Mouse (Mus musculus): ENCODE results near the gene Zfp410. TPM values are rescaled to one million over a fixed set of nuclear protein-coding genes. Genes with fewer than 3 reads are reported as not detected.

Zfp410 gene
- polyA plus RNA-seq, 1 experiment, result 15.6 TPM

DNA sequence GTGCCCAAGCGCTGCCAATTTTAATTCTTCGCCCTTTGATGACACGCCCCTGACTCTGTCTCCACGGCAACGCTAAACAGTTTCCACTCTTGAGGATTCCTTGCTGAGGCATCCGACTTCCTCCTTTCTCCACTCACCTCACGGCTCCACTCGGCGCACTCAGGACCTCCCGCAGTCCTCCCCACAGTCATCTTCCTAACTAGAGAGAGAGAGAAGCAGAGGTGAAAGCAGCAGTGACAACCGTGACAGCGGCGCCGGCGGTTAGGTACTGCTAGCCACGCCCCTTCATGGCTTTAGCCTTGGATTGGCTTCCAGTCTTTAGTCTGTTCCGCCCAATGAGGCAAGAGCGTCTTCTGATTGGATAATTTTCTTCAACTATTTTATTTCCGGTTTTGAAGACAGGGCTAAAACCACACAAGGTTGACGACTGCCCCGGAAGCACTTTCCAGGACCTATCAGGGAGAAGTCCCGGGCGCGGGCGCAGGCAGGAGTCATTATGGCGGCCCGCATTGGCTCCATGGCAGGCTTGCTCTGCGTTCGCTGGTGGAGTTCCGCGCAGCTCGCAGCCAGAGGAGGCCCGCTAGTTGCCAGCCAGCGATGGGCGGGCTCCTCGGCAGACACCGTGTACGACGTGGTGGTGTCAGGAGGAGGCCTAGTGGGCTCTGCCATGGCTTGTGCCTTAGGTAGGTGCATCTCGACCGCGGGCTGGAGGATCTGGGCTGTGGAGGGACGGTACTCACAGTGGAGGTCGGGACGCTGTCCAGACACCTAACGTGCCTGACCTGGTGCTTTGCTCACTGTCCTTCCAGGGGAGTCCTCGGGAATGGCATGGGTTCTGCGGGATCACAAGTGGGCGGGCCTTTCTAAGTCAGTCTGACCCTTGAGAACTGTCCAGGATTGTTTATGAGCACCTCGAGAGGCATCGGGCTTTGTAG lies 45.2 kb downstream of the Zfp410 start, which contains the start of the genes Coq6 and Fam161b:
Coq6 (plus strand) TSS at position 103 of the 935 bp plus-strand sequence.
Fam161b (minus strand) TSS at position 279 of the 935 bp plus-strand sequence.
- Histone ChIP-seq H3K36me3 (ENCODE audit: control insufficient read depth, insufficient read depth, low read length) (no peaks in the 10 kb centered on the region; the same call in 1 of the 2 replicates), H3K4me1 (ENCODE audit: control insufficient read depth, insufficient read depth, low read length) (no peaks in the 10 kb centered on the region), H3K4me3 (ENCODE audit: control insufficient read depth, low read depth, low read length) (peak within 1 kb of the TSS; percentile 100), H3K27ac (ENCODE audit: control insufficient read depth, insufficient read depth, low read depth, low read length) (peak within 1 kb of the TSS; percentile 100), H3K27me3 (ENCODE audit: control insufficient read depth, insufficient read depth, low read length) (no peaks in the 10 kb centered on the region)
- peak; percentile 92 for TF ChIP-seq POLR2A (IDR thresholded peaks at IDR 0.05; ENCODE audit: control insufficient read depth, low read depth, low read length)
- TF ChIP-seq CTCF (IDR thresholded peaks at IDR 0.05; ENCODE audit: control insufficient read depth, insufficient read depth, insufficient replicate concordance, low read depth, low read length), result no peak

DNA sequence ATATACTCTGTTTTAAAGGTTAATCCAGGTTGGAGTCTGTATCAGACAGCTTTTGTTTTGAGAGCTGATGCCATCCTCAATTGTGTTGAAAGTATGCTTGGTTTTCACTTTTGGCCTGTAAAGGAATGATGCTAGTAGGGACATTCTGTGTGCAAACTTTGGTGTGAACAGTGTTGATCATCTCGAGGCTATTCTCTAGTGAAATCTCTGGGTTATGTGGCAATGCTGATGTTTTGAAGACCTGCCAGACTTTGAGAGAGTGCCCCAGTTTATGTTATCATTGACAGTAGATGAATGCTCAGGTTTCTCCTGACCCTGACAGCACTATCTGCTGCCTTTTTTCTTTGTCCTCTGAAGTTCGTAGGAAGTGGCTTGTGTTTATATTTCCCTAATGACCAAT lies 46.2 kb downstream of the Zfp410 start:
- H3K36me3 ChIP-seq (ENCODE audit: control insufficient read depth, insufficient read depth, low read length), result no peaks in the 10 kb centered on the region; the same call in none of the 2 replicates
- no peaks in the 10 kb centered on the region for H3K27me3 ChIP-seq (ENCODE audit: control insufficient read depth, insufficient read depth, low read length)
- TF ChIP-seq POLR2A (IDR thresholded peaks at IDR 0.05; ENCODE audit: control insufficient read depth, low read depth, low read length) (no peak), CTCF (IDR thresholded peaks at IDR 0.05; ENCODE audit: control insufficient read depth, insufficient read depth, insufficient replicate concordance, low read depth, low read length) (no peak)
- H3K4me1 ChIP-seq (ENCODE audit: control insufficient read depth, insufficient read depth, low read length), result no peaks in the 10 kb centered on the region
- H3K27ac ChIP-seq (ENCODE audit: control insufficient read depth, insufficient read depth, low read depth, low read length), result no peak overlapping the region
- H3K4me3 ChIP-seq (ENCODE audit: control insufficient read depth, low read depth, low read length), result peak overlapping the region; percentile 64

DNA sequence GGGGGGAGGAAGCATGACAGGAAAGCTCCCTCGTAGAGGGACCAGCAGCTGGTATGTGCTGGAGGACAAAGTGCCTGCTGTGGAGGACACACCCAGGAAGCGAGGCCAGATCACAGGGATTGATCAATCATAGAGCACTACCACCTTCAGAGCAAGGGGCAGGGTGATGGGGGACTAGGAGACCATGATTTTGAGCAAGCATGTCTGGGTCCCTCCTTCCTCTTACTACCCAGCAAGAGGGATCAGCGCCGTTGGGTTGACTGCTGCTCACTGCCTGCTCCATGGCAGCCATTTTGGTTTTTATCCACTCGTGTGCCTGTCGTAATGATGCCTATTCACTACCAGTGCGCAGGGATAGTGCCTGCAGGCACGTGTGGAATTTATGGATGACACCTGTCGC lies 47.6 kb downstream of the Zfp410 start:
- H3K36me3 ChIP-seq (ENCODE audit: control insufficient read depth, insufficient read depth, low read length), result no peaks in the 10 kb centered on the region; the same call in none of the 2 replicates
- H3K27me3 ChIP-seq (ENCODE audit: control insufficient read depth, insufficient read depth, low read length), result no peaks in the 10 kb centered on the region
- no peaks in the 10 kb centered on the region for H3K4me1 ChIP-seq (ENCODE audit: control insufficient read depth, insufficient read depth, low read length)
- H3K27ac ChIP-seq (ENCODE audit: control insufficient read depth, insufficient read depth, low read depth, low read length), result no peak overlapping the region
- TF ChIP-seq POLR2A (IDR thresholded peaks at IDR 0.05; ENCODE audit: control insufficient read depth, low read depth, low read length), result no peak
- no peak for TF ChIP-seq CTCF (IDR thresholded peaks at IDR 0.05; ENCODE audit: control insufficient read depth, insufficient read depth, insufficient replicate concordance, low read depth, low read length)
- peak overlapping the region; percentile 51 for H3K4me3 ChIP-seq (ENCODE audit: control insufficient read depth, low read depth, low read length)

DNA sequence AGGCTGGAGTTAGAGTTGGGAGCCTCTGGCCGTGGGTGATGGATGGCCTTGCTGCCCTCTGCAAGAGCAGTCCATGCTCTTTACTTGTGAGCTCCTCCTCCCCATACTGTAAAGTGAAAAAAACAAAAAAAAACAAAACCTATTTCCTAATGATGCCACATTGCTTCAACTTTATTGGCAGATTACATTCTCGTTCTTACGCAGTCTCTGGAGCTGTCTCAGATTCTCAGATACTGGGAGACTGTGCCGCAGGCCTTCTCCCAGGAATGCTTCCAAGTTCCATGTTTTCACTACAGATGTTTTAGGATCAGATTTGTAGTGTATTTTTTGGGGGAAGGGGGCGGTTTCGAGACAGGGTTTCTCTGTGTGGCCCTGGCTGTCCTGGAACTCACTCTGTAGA lies 48.5 kb downstream of the Zfp410 start:
- Histone ChIP-seq H3K27me3 (ENCODE audit: control insufficient read depth, insufficient read depth, low read length) (no peaks in the 10 kb centered on the region), H3K27ac (ENCODE audit: control insufficient read depth, insufficient read depth, low read depth, low read length) (no peak overlapping the region), H3K4me1 (ENCODE audit: control insufficient read depth, insufficient read depth, low read length) (no peaks in the 10 kb centered on the region), H3K36me3 (ENCODE audit: control insufficient read depth, insufficient read depth, low read length) (no peaks in the 10 kb centered on the region; the same call in none of the 2 replicates), H3K4me3 (ENCODE audit: control insufficient read depth, low read depth, low read length) (no peak overlapping the region)
- no peak for TF ChIP-seq POLR2A (IDR thresholded peaks at IDR 0.05; ENCODE audit: control insufficient read depth, low read depth, low read length)
- TF ChIP-seq CTCF (IDR thresholded peaks at IDR 0.05; ENCODE audit: control insufficient read depth, insufficient read depth, insufficient replicate concordance, low read depth, low read length), result no peak

DNA sequence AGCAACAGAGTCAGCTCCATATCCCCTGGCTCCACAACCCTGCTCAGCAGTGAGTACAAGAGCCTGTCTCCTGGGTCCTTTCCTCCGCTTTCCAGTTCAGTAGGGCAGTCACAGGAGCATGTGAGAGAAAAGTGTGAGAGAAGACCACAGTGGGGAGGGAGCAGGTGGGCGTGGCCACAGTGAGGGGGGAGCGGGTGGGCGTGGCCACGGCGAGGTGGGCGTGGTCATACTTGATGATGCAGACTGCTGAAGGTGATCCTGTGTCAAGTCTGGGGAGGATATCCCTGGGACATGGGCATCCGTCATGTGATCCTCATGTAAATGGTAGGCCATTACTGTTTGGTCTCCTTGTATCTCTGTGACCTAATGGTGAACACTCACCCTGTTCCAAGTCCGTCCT lies 50.3 kb downstream of the Zfp410 start:
- H3K4me1 ChIP-seq (ENCODE audit: control insufficient read depth, insufficient read depth, low read length), result no peaks in the 10 kb centered on the region
- no peak overlapping the region for H3K4me3 ChIP-seq (ENCODE audit: control insufficient read depth, low read depth, low read length)
- no peaks in the 10 kb centered on the region for H3K27me3 ChIP-seq (ENCODE audit: control insufficient read depth, insufficient read depth, low read length)
- TF ChIP-seq CTCF (IDR thresholded peaks at IDR 0.05; ENCODE audit: control insufficient read depth, insufficient read depth, insufficient replicate concordance, low read depth, low read length) (no peak), POLR2A (IDR thresholded peaks at IDR 0.05; ENCODE audit: control insufficient read depth, low read depth, low read length) (no peak)
- H3K36me3 ChIP-seq (ENCODE audit: control insufficient read depth, insufficient read depth, low read length), result no peaks in the 10 kb centered on the region; the same call in none of the 2 replicates
- no peak overlapping the region for H3K27ac ChIP-seq (ENCODE audit: control insufficient read depth, insufficient read depth, low read depth, low read length)

DNA sequence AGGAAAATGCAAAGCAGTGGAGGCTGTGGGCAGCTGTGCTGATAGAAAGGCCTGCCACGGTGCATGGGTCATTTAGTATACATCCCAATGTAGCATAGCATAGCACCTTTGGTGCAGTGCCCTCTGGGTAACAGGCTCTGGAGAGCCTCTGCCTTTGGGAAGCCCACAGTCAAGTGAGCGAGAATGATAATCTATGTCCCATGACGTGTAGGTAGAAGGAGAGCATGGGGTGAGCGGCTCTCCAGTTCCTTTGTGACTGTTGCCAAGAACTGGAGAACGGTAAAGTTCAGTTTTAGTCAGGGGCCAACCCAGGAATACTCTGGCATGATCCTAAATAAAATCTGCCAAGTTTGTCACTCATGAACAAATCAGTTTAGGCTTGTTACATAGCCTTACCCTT lies 55.0 kb downstream of the Zfp410 start:
- Histone ChIP-seq H3K4me3 (ENCODE audit: control insufficient read depth, low read depth, low read length) (no peak overlapping the region), H3K27me3 (ENCODE audit: control insufficient read depth, insufficient read depth, low read length) (no peaks in the 10 kb centered on the region), H3K4me1 (ENCODE audit: control insufficient read depth, insufficient read depth, low read length) (no peaks in the 10 kb centered on the region), H3K36me3 (ENCODE audit: control insufficient read depth, insufficient read depth, low read length) (no peaks in the 10 kb centered on the region; the same call in none of the 2 replicates), H3K27ac (ENCODE audit: control insufficient read depth, insufficient read depth, low read depth, low read length) (no peak overlapping the region)
- TF ChIP-seq CTCF (IDR thresholded peaks at IDR 0.05; ENCODE audit: control insufficient read depth, insufficient read depth, insufficient replicate concordance, low read depth, low read length), result no peak
- no peak for TF ChIP-seq POLR2A (IDR thresholded peaks at IDR 0.05; ENCODE audit: control insufficient read depth, low read depth, low read length)

DNA sequence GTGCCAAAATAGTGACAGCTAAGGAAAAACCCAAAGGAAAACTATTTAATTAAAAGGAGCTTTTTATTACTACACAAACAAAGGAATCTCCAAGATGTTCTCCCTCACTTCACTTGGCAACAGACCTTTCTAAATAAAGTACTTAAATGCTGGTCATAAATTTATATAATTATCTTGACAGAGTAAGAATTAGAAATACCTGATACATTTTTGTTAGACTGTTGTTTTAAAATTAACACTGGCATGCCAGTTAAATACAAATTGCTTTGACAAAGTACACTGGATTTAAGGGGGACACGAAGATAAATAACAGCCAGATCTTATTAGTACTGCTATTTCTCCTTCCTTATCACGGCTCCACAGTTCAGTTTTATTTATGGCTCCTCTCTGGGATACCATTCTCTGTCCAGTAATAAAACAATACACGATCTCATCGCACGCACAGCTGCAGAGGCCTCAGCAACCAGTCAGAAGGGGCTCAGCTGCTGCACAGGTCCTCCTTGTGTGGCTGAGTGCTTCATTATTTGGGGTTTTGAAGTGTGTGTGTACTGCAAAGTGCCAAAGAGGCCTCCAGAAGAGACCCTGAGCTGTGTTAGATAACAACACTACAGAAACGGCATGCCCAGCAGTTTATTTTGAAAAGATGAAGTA lies 57.3 kb downstream of the Zfp410 start:
- H3K27me3 ChIP-seq (ENCODE audit: control insufficient read depth, insufficient read depth, low read length), result no peaks in the 10 kb centered on the region
- no peak overlapping the region for H3K4me3 ChIP-seq (ENCODE audit: control insufficient read depth, low read depth, low read length)
- no peak for TF ChIP-seq CTCF (IDR thresholded peaks at IDR 0.05; ENCODE audit: control insufficient read depth, insufficient read depth, insufficient replicate concordance, low read depth, low read length)
- no peak for TF ChIP-seq POLR2A (IDR thresholded peaks at IDR 0.05; ENCODE audit: control insufficient read depth, low read depth, low read length)
- no peaks in the 10 kb centered on the region; the same call in none of the 2 replicates for H3K36me3 ChIP-seq (ENCODE audit: control insufficient read depth, insufficient read depth, low read length)
- H3K4me1 ChIP-seq (ENCODE audit: control insufficient read depth, insufficient read depth, low read length), result no peaks in the 10 kb centered on the region
- no peak overlapping the region for H3K27ac ChIP-seq (ENCODE audit: control insufficient read depth, insufficient read depth, low read depth, low read length)
